Mouse (Mus musculus) myocyte (in vitro differentiated cells): Measurements from ENCODE around the gene Rtn2.

Source experiments
- POLR2A ChIP-seq: IDR thresholded peaks from one replicate; pipeline ENCODE4 v1.6.1; 2011; ENCODE audit warnings: low read depth, mild to moderate bottlenecking, control low read depth, moderate library complexity; ENCODE audit not compliant: insufficient read length
- SRF ChIP-seq: IDR thresholded peaks from one replicate; pipeline ENCODE4 v1.6.1; 2011; ENCODE audit warnings: low read depth; ENCODE audit not compliant: control insufficient read depth, insufficient read length
- TCF12 ChIP-seq: IDR thresholded peaks from one replicate; pipeline ENCODE4 v1.6.1; 2011; ENCODE audit warnings: mild to moderate bottlenecking, control low read depth; ENCODE audit not compliant: poor library complexity, insufficient read depth, severe bottlenecking
- USF1 ChIP-seq: IDR thresholded peaks from one replicate; pipeline ENCODE4 v1.6.1; 2011; ENCODE audit warnings: low read depth, mild to moderate bottlenecking, control low read depth, moderate library complexity

DNA sequence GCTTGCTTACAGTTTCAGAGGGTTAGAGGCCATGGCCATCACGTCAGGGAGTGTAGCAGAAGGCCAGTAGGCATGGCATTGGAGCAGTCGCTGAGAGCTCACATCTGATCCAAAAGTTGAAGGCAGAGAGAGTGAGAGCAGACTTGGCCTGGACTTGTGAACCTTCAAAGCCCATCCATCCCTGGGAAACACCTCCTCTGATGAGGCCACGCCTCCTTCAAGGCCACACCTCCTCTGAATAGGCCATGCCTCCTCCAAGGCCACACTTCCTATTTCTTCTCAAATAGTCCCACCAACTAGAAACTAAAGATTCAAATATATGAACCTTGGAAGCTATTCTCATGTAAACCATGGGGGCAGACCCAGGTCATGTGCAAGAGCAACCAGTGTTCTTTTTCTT is 53.2 kb downstream of the Rtn2 start:
- peak; percentile 19 for TF ChIP-seq POLR2A
- no peak for TF ChIP-seq TCF12
- no peak for TF ChIP-seq USF1
- TF ChIP-seq SRF = no peak
